Mouse (Mus musculus) retina, postnatal 1 day (tissue): Measurements from ENCODE around the gene Rad51c.
"Not testable (repeated sequence)": the region's sequence is repeated elsewhere in the genome, so short reads cannot be mapped to it uniquely, and the experiment has no call there.

Experiments
- DNase-seq: peaks from one replicate; pipeline ENCODE4 v3.0.0-alpha.2; 2012

Rad51c gene

DNA sequence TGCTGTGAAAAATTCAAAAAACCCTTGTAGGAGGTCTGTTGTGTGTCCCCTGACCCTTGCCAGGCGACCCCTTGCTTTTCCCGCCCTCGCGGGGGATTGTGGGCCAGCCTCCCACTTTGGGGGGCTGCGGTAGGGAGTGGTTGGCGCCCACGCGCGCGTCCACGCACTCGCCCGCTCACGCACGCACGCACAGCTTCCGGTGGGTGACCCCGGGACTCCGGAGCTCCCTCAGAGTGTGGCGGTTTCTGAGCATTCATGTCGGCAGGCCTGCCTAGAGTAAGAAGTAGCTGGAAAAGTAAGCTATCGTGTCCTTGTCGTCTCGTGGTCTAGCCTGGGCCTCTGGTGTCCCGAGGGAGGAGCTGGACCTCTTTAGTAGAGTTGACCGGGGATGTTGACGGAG is at the start of gene Rad51c, which contains the start of gene Tex14:
Gene Rad51c (minus strand): TSS at position 79 of the 400 bp plus-strand sequence.
Gene Tex14 (plus strand): TSS at position 190 of the 400 bp plus-strand sequence.
- no peak for DNase-seq

DNA sequence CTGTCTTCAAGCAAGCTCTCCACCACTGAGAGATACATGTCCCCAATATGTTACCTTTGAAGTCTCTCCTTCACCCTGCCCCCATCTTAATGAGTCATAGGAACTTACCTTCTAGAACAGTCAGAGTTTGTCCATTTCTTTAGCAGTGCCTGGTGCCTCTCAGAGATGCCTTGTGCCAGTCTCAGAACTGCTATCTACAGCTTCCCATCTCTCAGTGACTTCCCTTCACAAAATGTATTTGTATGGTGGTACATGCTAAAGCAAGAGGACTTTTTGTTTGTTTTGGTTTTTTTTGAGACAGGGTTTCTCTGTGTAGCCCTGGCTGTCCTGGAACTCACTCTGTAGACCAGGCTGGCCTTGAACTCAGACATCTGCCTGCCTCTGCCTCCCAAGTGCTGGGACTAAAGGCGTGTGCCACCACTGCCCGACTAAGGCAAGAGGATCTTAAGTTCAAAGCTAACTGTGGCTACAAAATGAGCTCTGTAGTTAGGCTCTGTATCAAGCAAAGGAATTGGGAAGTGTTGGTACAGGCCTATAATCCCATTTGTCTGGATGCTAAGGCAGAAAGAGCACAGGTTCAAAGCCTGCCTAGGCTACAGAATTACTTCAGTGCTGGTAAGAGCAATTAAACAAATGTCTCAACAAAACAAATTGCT is 49.4 kb upstream of the Rad51c start:
- no peak for DNase-seq

DNA sequence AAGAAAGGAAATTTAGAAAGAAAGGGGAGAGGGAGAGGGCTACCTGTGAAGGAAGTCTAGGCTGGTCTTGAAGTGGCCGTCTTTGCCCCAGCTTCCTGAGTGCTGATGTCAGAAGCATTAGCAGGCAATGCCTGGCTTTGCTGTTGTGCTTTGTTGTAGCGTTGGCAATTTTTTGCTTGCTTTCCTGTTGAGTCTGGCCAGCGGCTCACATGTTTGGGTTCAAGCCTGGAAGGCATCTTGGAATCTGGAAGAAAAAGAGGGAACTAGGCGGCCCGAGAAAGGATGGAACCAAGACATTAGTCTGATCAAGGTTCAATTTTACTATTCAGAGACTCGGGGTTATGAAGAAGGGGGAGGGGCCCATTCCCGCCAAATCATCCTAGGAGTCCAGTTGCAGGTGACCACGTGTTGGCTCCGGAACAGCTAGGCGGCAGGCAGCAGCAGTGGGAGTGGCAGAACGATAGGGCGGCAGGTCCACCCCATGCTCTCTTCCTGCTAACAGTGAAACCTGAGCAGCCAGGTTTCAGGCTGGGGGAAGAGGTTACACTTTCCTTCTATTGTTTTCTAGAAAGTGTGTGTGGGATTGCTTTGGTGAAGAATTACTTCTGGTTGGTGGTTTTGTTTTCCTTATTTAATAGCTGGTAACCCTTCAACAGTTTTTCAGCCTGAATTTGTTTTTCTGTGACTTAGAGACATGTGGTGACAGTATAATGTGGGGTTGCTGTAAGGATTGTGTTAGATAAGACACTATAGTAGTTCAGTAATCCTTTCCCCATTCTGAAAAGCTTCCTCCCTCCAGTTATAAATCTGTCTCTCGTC is 48.7 kb upstream of the Rad51c start:
- DNase-seq = no peak

DNA sequence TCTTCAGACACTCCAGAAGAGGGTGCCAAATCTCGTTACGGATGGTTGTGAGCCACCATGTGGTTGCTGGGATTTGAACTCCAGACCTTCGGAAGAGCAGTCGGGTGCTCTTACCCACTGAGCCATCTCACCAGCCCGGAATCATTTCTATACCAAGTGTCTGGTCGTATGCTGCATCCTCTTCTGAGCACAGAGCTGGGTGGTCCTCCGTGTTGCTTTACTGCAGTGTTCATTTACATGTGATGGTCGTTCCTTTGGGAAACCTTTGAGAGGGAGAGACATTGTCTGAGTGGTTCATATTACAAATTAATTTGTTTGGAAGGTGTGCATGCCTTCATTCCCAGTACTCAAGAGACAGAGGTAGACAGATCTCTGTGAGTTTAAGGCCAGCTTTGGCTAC is 48.0 kb upstream of the Rad51c start:
- DNase-seq = not testable (repeated sequence)

DNA sequence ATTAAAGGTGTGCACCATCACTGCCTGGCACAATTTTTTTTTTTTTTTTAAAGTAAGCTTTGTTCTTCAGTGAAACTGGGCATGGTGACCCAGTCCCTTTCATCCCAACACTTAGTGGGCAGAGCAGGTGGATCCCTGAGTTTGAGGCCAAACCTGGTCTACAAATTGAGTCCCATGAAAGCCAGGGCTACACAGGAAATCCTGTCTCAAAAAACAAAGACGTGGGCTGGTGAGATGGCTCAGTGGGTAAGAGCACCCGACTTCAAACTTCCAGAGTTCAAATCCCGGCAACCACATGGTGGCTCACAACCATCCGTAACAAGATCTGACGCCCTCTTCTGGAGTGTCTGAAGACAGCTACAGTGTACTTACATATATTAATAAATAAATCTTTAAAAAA is 45.1 kb upstream of the Rad51c start:
- peak; percentile 59 for DNase-seq

DNA sequence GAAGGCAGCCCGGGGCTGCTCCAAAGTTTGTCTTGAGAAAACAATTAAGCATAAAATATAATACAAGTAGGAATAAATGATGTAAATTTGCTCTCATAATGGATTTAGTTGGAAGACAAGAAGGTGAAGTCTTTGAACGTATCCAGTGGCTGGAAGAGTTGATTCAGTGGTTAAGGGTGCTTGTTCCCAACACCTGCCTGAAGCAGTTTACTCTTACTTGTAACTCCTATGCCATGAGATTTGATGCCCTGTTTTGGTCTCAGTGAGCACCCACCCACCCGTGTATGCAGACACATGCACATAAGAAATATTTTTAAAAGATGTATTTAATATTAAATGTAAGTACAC is 44.4 kb upstream of the Rad51c start:
- no peak for DNase-seq

DNA sequence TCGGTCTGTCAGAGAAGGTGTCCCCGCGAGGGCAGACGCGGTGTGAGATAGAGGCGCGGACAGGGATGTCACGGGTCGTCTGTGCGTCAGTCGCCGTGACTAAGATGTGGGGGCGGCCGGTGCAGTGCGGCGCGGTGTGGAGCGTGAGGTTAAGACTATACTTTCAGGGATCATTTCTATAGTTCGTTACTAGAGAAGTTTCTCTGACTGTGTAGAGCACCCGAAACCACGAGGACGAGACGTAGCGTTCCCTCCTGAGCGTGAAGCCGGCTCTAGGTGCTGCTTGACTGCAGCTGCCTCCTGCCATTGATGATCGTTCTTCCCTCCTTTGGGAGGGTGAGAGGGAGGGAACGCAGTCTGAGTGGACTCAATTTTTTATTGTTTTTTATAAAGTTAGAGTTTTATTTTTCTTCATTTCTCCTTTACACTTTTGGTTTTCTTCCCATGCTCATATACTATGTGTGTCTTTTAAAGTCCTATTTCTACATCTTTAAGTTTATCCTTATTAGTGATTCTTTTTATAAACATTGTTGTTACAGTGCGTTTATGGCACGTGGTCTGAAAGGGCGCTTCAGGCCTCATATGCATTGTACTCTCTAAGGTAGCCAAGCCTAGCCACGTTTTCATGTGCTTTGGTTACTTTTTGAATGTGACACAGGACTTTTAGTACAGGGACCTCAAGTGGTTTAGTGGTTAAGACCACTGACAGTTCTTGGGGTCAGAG is 43.9 kb upstream of the Rad51c start:
- DNase-seq = peak; percentile 98

DNA sequence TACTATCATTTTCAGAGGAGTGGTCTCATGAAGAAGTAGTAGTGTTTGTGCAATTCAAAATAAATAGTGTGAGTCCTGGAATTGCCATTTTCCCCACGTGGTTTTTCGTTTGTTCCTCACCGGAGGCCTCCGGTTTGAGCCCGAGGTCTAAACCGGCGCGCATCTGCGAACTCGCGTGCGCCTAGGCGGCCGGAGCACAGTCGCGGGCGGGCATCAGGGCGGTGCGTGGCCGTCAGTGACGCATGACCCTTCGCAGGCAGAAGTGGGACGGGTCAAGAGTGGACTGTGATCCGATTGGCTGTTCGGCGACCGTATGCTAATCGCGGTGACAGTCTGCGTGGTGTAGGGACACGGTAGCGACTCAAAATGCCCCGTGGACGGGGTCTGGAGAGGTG is 43.3 kb upstream of the Rad51c start:
- peak; percentile 90 for DNase-seq

DNA sequence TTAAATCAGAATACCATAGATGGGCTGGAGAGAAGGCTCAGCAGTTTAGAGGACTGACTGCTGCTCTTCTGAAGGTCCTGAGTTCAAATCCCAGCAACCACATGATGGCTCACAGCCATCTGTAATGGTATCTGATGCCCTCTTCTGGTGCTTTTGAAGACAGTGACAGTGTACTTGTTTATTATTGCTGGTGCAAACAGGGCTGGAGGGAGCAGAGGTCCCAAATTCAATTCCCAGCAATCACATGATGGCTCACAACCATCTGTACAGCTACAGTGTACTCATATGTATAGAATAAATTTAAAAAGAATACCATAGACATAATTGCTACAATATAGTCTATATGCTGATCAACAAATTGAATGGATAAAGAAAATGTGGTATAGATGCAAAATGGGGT is 42.7 kb upstream of the Rad51c start:
- DNase-seq = no peak

DNA sequence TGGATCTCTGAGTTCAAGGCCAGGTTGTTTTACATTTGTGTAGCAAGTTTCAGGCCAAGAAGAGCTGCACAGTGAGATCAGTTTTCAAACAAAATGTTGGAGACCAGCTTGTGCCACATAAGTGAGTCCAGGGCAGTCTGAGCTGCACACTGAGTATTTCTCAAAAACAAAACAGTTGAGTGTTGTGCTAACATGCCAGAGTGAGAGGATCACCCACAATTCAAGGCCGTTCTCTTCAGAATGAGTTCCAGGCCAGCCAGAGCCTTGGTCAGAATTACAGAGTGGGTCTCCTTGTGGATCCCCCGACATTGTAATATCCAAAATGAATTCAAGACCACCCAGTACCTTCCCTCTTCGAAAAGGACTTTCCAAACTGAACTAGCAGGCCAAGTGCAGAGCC is 41.4 kb upstream of the Rad51c start:
- no peak for DNase-seq

DNA sequence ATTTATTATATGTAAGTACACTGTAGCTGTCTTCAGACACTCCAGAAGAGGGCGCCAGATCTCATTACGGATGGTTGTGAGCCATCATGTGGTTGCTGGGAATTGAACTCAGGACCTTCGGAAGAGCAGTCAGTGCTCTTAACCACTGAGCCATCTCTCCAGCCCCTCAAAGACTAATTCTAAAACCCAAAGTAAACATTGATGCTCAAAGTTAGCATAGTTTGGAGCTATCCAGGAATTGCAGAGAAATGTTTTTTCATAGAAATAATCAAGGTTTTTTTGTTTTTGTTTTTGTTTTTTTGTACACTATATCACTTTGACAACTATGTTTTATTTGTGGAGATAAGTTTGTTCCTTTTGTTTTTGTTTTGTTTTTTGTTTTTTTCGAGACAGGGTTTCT is 40.8 kb upstream of the Rad51c start:
- DNase-seq = not testable (repeated sequence)

DNA sequence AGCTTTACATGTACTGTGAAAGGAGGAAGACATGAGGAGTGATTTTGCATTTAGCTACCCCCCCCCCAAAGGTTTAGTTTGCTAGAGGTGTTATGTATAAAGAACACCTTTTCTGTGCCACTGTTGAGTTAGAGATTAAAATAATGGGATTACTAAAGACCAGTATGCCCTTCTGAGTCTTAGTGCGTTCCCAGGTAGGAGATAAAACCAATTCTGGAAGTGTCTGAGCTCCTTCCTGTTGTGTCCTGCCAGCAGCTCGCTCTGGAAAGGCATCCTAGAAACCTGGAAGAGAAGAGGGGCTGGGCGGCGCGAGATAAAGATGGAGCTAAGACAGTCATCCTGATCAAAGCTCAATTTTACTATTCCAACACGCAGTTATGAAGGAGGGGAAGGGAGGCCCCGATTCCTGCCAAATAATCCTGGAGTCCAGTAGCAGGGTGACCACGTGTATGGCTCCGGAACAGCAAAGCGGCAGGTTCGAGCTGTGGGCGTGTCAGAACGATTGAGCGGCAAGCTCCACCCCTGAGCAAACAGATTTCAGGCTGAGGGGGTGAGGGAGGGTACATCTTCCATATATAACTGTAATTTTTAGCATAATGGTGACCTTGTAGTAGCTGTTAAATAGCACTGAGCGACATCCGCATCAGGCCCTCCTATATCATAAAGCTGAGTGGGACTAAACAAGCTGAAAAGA is 40.1 kb upstream of the Rad51c start:
- peak; percentile 27 for DNase-seq

DNA sequence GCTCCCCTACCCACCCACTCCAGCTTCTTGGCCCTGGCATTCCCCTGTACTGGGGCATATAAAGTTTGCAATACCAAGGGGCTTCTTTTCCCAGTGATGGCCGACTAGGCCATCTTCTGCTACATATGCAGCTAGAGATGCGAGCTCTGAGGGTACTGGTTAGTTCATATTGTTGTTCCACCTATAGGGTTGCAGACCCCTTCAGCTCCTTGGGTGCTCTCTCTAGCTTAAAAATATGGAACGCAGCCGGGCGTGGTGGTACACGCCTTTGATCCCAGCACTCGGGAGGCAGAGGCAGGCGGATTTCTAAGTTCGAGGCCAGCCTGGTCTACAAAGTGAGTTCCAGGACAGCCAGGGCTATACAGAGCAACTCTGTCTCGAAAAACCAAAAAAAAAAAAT is 39.3 kb upstream of the Rad51c start:
- peak; percentile 67 for DNase-seq

DNA sequence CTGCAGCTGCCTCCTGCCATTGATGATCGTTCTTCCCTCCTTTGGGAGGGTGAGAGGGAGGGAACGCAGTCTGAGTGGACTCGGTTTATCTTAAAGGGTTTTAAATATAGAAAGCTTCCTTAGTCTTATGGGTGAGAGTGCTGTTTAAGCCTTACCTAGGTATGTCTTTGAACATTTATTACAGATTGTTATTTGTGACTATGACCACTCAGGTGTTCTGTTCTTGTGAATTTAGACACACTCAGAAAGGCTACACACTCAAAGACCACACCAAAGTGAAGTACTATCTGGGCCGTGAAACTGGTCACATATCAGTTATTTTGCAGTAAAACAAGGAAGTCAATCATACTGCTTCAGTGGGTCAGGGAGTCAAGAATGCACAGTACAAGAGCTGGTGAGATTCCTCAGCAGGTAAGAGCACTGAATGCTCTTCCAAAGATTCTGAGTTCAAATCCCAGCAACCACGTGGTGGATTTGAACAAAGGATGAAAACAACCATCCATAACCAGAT is 38.7 kb upstream of the Rad51c start:
- DNase-seq = peak; percentile 98

DNA sequence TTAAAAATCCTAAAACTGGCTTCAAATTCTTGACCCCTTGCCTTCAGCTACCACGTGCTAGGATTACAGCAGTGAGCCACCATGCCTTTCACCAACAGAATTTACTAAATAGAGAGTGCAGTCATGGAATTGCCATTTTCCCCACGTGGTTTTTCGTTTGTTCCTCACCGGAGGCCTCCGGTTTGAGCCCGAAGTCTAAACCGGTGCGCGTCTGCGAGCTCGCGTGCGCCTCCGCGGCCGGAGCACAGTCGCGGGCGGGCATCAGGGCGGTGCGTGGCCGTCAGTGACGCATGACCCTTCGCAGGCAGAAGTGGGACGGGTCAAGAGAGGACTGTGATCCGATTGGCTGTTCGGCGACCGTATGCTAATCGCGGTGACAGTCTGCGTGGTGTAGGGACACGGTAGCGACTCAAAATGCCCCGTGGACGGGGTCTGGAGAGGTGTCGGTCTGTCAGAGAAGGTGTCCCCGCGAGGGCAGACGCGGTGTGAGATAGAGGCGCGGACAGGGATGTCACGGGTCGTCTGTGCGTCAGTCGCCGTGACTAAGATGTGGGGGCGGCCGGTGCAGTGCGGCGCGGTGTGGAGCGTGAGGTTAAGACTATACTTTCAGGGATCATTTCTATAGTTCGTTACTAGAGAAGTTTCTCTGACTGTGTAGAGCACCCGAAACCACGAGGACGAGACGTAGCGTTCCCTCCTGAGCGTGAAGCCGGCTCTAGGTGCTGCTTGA is 38.1 kb upstream of the Rad51c start:
- DNase-seq = peak; percentile 89

DNA sequence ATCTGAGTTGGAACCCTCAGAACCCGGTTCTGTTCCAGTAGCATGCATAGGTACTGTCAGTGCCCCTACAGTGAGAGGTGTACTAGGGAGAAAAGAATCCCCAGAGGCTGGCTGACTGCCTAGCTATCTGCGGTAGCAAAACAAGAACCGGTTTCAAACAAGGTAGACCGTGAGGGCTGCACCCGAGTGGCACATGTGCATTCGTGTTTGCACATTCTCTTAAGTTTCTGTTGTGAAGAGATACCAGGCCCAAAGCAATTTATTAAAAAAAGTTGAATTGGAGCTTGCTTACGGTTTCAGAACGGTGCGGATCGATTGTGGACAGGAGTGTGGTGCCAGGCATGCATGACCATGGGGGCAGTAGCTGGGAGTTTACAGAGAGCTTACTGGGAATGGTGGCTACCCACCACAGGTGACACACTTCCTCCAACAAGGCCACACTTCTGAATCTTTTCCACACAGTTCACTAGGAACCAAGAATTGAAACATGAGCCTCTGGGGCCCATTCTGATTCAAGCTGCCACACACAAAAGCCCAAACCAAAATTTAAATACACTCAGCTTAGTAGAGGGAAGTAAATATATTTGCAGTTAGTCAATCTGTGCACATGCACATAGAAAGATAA is 35.2 kb upstream of the Rad51c start:
- no peak for DNase-seq

DNA sequence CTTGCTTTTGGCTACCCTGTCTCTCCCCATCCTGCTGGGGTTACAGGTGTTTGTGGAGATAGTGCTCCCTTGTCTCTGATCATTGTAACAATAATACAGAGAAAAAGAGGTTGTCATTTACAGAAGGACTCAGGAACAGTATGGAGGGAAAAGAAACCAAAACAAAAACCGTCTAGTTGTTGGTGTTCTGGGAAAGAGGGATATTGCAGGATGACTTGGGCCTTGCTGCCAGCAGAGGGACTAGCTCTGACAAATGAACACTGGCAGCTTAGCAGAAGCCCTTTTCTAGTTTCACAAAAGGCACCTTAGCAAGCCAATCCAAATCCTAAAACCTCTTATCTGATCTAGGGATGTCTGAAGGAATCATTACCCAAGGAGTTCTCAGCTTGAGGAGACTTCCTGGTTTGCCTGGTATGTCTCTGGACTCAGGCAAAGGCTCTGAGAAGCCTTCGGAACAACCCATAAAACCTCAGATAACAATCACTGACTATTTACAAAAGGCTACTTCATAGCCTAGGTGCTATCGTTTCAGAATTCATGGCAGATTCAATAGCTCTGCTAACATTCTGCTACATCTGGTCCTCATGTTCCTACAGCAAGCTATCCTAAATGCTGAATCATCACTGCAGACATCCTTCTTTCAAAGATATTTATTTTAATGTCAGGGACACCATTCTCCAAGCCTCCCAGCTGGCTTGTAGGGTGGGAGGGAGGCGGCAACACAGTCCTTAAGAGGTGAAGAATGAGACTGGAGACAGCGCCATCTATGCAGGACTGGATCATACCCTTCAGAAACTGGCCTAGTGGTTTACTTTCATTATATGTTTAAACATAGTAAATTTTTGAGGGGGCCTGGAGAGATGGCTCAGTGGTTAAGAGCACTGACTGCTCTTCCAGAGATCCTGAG is 31.8 kb upstream of the Rad51c start:
- no peak for DNase-seq

DNA sequence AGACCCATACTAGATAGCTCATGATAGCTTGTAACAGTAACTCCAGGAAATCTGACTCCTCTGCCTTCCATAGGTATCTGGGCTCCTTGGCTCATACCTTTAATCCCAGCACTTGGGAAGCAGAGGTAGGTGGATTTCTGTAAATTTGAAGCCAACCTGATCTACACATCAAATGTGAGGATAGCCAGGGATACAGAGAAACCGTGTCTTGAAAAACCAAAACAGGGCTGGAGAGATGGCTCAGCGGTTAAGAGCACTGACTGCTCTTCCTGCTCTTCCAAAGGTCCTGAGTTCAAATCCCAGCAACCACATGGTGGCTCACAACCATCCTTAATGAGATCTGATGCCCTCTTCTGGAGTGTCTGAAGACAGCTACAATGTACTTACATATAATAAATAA is 30.4 kb upstream of the Rad51c start:
- DNase-seq = not testable (repeated sequence)

DNA sequence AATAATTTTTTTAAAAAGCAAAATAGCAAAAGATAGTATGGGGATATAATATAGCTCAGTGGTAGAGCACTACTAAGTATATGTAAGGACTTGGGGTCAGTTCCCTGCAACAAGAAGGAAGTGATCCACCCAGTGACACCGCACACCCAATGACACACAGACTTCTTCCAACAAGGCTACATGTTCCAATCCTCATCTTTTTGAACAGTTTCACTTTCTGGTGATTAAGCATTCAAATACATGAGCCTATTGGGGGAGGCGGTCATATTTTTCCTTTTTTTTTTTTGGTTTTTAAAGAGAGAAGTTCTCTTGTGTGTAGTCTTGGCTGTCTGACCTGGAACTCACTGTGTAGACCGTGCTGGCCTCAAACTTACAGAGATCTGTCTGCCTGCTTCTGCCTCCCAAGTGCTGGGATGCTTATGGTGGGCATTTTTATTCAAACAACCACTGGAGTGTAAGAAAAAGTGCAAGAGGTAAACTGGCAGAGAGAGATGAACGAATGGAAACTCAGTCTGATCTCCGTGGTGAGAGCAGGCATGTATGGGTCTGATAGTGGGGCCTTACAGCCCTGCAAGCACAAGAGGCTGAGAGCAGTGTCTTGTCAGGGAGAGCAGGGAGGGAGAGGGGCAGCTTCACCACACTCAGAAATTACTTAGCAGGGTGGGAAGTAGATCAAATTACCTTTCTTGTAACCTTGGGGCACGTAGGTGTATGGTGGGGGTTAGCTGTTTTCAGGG is 28.3 kb upstream of the Rad51c start:
- no peak for DNase-seq

DNA sequence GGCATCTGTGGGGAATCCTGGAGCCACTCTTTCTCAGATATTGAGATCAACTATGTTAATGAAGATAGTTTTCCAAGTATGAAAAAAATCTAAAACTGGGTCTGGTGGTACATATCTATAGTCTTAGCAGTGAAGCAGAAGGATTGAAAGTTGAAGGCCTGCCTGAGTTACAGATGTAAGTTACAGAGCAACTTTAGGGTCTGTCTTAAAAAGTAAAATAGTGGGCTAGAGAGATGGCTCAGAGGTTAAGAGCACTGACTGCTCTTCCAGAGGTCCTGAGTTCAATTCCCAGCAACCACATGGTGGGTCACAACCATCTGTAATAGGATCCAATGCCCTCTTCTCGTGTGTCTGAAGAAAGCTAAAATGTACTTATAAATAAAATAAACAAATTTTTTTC is 27.7 kb upstream of the Rad51c start:
- DNase-seq = no peak
